Mouse (Mus musculus) urinary bladder, postnatal 36 days (tissue): Measurements from ENCODE around the gene Mknk2.

Source experiments
- DNase-seq, 2 experiments: peaks; one replicate each; pipeline ENCODE4 v3.0.0; 2022; ENCODE audit warnings: low spot score in 2 of 2, mixed read lengths in 1 of 2

Gene Mknk2

DNA sequence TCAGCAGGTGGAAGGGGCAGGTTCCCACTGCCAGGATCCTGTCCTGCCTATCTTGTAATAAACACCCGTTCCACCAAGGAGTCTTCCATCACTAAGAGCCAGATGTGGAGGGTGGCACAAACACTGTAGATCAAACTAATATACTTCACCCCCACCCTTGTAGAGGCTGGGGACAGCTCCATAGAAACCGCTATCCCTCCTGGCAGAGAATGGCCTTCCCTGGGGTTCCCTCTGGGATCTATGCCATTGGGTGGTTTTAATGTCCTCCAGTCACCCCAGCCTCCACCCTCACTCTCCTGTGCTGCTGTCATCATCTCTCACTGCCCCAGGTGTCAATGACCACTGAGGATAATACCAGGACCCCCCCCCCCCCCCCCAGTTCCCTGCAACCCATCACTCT is 7.4 kb downstream of the Mknk2 start:
- DNase-seq = no peak

DNA sequence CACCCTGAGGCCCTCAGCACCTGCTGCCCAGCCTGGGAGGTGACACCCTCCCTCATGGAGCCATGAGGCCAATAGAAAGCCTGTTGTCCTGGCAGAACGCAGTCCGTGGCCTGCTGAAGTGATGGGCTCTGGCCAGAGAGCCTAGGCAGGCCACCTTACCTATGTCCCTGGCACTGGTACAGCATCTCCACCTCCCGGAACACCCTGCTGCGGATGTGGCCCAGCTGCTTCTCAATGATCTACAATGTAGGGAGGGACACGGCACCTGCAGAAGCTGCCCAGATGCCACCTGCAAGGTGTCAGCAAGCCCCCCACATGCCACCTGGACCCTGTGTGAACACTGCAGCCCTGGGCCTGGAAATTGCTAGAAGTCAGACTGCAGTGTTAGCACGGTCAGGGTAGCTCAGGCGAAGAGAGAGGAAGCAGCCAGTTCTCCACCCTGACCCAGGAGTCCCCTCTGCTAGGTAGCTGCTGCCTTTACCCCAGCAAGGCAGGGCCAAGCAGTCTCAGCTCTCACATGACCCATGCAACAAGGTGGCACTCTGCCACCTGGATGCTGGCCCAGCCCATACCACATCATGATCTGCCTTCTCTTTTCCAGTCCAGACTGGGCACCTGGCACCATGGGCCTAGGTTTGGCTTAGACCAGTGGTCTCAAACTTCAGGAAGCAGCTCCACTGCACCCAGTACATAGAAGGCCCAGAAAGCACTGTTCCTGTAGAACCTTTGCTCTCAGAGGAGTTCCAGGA is 8.0 kb downstream of the Mknk2 start:
- DNase-seq = peak in 1 of 2 experiments; percentile 87

DNA sequence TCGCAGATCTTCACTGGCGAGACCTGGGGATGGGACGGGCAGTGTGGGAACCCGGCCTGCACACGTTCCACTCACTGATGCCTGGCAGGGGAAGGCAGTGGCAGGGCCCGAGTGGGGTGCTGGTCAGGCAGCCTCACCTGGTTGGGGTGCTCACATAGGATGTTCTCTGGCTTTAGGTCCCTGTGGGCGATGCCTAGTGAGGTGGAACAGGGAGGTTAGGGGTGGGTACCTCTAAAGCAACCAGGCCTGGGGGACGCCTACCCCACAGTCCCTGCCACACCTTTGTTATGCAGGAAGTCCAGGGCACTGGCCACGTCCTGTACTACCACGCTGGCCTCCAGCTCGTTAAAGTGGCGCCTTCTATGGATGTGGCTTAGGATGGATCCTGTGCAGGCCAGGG is 8.9 kb downstream of the Mknk2 start:
- DNase-seq = no peak

DNA sequence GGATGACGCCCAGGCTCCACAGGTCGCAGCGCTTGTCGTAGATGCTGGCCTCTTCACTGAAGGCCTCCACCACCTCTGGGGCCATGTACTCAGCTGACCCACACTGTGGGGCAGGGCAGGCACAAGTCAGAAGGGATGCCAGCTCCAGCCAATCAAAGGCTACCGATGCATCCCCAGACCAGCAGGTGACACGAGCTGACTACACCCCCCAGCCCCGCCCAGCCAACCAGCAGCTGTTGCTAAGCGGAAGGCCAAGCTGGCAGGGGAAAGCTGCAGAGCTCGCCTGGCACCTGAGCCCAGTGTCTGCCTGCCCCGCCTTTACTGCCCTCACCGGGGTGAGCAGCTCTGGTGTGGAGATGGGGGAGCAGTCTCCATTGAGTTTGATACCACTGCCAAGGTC is 9.3 kb downstream of the Mknk2 start:
- peak in 1 of 2 experiments; percentile 82 for DNase-seq

DNA sequence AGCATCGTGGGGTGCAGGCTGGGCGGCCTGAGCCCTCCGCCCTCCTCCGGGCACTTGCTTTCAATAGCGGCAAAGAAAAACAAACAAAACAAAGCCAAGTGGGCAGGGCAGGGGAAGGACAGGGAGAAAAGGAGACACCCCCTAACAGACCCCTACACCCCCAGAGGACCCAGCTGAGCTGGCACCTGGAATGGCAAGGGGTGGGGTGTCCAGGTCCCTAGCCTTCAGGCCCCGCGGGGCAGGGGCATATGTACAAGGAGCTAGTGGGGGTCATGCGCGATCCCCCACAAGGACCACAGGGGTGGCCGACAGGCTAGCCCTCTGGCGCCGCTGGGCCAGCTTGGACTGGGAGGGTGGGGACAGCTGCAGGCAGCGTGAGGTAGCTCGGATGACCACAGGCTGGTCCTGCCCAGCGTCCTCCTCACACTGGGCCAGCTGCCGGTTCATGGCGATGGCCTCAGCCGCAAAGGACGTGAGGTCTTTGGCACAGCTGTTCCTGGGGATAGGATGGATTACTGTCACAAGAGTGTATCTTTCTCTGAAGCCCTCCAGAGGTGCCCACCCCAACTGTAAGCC is 11.0 kb downstream of the Mknk2 start:
- DNase-seq = no peak

DNA sequence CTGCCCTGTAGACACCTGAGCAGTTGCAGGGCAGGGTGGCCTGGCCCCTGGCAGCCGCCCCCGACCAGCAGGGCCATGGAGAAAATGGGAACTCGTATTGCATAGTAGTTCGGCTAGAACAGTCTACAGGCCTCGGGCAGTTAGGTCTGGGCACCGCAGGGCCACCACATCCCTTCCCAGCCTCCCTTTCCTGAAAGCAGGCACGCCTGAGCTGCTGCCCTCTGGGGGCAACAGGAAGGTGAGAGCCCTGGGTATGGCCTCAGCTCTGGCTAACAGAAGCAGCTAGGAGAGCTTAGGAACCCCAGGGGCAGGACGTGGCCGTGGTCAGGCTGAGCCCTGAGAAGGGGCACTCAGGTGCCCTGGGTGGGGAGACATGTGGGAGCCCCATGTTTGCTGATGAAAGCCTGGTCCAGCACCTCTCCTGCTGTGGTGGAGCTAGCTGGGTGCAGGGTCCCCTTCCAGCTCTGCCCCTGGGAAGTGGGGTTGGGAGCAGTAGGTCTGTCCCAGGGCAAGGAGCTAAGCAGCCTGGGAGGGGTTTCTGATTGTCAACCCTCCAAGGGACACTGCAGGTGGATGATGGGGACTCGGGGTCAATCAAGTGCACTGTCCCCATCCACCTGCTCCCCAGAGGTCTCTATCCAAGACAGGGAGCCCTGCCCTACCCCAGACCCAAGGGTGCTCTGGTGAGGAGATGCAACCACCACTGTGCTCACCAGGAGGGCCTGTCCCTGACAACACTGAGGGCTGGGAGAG is 11.8 kb downstream of the Mknk2 start:
- no peak for DNase-seq

DNA sequence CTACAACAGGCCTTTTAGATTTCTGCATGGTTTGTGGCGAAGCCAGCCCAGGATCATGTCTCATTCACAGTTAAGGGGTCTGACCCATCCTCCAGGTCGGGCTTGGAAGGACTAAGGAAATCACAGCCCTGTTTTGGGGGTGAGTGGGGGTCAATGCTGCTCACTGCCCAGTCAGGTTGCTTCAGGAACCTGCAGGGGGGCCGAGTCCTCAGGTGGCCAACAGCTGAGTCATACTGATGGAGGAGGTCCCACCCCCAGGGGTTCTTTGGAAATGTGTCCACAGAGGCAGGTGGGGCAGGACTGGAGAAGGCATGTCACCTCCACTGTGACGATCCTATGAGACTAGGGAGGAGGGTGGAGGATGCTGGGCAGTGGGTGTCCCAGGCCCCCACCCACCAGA is 12.5 kb downstream of the Mknk2 start:
- DNase-seq = peak in 1 of 2 experiments; percentile 57

DNA sequence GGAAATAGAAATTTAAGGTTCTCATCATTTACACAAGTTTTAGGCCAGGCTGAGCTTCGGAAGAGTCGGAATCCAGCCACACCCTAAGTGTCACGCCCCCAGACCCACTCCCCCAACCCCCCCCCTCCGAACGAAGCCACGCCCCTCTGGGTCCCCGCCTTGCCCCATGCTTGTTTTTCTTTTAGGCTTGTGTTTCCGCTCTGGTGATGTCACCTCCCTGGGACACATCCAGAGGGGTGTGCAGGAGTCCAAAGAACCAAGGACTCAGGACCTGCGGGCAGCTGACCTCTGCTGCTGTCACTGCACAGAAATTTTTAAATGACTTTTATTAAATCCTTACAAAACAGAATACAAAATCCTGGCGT is 12.9 kb downstream of the Mknk2 start:
- peak in 1 of 2 experiments; percentile 85 for DNase-seq

DNA sequence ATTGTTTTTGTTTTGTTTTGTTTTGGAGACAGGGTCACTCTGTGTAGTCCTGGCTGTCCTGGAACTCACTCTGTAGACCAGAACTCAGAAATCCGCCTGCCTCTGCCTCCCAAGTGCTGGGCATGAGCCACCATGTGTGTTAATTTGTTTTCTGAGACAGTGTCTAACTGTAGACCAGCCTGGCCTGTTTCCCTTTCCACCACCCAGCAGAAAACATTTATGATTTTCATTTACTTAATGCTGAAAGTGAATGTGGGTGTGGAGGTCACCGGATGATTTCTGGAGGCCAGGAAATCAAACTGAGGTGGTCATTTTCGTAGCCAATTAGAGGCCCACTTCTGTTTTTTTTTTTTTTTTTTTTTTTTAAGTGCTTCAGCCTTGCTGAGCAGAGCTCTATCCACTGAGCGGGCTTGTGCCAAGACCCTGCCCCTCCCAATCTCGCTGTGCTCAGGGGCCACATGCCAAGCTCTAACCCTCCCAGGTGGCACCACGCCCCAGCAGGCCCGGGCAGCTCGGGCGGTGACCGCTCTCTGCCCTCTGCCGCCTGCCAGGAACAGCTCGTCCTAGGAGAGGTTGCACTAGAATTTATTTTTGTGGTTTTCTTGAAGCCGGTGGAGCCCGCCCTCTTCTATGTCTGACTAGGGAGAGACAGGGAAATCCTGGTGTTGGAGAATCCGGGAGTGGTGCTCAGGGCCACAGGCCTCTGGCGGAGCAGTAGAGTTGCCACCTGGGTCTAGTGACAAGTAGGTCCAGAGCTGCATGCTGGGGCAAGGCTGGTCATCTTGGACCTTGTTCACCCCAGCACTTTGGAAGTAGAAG is 13.5 kb downstream of the Mknk2 start:
- peak; percentile 91 to 96 for DNase-seq

DNA sequence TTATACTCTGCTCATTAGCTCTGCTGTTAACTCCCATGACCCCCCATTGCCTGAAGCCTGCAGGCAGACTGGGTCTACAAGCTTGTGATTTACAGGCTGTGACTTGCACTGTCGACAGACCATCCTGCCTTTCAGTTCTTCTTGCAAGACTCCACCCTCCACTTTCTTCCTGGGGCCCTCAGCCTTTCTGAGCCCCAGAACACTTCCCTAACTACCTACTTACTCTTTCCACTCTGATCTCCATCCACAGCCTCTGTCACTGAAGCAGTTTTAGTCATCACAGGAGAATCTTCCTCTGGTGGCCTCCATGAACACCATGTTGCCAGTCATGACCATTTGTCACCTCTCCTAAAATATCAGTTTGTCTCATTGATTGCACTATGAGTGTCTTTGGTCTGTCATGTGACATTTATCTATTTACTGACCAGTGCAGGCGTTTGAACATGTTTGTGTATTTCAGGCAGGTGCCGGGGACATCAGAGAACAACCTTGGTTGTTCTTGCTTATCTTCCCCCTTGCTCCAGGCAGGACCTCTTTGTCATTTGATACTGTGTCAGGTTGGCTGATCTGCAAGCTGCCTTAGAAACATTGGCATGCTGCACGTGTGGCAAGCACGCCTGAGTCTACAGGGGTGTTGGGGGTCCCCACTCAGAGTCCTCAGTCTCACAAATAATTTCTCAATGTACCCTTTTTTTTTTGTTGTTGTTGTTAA is 14.3 kb downstream of the Mknk2 start:
- no peak for DNase-seq

DNA sequence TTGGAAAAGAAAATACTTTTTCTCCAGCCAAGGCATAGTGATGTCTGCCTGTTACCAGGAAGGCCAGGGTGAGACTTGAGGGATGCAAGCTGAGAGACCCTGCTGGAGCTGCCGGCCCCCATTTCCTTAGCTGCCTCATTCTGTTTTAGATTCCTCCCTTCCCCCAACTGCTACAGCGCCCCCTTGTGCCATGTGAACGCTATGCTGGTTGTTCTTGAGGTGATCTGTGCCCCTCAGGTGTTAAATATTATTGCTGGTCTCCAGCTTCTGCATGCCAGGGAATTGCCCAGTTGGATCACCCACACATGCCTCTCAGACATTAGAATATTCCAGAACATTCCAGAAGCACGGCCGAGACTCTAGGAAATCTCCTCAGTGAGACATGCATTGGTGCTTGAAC is 16.8 kb downstream of the Mknk2 start:
- DNase-seq = peak in 1 of 2 experiments; percentile 46

DNA sequence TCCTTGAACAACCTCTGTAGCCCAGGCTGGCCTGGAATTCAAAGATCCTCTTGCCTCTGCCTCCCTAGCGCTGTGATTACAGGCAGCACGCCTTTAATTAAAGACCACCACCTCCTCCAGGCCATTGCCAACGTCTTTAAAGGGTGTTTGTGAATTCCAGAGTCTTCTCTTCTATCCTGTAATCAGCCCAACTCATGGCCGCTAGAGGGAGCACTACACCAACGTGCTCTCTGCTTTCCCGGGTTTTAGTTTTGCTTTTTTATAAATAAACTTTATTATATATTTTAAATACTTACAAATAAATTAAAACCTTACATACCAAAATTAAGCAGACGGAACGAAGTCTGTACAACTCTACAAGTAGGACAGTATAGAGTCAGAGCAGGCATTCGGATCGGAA is 18.7 kb downstream of the Mknk2 start:
- DNase-seq = peak in 1 of 2 experiments; percentile 73

DNA sequence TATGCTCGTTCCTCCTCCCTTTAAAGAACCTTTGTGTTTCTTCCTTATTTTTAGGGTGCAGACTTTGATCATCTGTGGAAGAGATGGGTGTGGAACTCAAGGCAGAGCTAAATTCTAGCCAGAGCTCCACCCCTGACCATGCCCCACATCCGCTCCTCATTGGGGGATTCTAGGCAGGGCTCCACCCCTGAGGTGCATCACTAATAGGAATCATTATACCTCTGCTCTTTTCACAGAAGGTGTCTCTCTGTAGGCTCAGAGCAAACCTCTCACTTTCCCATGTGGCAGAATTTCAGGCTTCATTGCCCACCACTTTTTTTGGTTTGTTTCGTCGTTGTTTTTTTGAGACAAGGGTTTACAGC is 19.1 kb downstream of the Mknk2 start:
- DNase-seq = no peak

DNA sequence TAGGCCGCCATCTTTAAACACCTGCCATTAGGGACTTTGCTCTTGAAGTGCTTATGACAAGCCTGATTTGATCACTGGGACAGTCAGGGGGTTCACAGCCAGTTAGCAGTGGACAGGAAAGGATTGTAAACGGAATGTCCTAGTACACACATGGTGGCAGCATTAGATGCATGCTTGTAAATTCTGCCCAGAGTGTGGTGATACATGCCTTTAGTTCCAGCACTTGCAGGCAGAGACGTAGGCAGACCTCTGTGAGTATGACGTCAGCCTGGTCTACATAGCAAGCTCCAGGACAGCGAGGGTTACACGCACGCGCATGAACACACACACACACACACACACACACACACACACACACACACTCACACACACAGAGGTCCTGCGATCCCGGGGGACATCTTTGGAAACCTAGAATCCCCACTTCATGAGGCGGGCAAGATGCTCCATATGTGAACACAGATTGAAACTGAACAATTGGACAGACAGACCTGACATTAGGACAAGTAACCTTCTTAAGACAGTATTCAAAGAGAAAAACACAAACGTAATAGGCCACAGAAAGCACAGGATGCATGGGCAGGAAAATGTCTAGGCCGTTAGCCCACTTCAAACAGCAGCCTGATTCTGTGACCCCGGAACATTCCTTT is 19.6 kb downstream of the Mknk2 start:
- DNase-seq = no peak

DNA sequence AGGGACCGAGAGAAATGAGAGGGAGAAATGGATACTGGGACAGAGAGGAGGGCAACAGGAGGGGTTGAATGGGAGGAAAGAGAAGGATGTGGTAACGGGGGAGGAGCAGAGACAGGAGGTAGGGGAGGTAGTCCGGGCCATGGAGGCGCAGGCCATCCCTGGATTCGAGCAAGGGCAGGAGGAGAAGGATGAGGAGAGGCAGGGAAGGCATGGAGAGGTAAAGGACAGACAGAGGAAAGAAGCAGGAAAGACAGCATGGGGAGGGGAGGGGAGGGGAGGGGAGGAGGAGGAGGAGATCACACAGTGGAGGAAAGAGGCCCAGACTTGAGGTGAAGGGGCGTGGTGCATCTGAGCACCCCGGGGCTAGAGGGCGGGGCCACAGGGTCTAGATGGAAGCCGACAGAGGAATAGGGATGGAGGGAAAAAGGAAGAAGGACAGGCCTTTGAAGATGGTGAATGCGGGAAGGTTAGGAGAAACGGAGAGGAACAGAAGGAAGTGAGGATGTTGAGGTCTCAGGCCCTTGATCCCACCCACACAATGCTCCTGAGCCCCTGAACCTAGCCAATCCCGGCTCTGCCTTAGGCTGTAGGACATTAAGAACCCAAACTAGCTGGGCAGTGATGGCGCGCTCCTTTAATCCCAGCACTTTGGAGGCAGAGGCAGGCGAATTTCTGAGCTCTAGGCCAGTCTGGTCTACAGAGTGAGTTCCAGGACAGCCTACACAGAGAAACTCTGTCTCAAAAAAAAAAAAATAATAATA is 20.9 kb downstream of the Mknk2 start, which contains the start of gene Btbd2:
TSS of gene Btbd2 (minus strand) at position 209 of the 761 bp plus-strand sequence.
- DNase-seq = no peak

DNA sequence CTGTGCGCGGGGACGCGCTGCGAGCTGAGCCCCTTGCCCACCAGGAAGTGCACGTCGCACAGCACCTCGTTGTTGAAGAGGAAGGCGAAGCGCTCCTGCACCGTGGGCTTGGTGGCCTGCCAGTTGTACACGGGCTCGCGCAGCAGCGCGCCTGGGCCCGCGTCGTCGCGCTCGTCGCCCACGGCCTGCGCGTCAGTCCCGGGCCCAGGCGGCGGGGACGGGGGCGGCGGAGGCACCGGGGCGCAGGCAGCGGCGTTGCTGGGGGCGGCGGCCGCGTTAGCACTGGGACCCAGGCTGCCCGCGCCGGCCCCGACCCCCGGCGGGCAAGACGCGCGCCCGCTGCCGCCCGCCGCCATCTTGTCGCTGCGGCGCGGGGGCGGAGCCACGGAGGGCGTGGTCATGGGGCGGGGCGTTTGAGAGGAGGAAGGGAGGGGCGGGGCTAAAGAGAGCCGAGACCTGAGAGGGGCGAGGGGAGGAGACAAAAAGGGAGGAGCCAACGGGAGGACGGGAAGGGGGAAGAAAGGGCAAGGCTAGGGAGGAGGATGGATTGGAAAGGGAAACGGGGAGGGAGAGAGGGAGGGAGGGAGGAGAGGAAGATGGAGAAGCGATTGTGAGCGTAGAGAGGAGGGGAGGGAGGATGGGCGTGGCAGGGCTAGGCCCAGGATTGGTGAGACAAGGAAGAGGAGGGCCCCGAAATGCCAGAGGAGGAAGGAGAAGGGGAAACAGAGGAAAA is 21.6 kb downstream of the Mknk2 start:
- peak; percentile 90 to 96 for DNase-seq

DNA sequence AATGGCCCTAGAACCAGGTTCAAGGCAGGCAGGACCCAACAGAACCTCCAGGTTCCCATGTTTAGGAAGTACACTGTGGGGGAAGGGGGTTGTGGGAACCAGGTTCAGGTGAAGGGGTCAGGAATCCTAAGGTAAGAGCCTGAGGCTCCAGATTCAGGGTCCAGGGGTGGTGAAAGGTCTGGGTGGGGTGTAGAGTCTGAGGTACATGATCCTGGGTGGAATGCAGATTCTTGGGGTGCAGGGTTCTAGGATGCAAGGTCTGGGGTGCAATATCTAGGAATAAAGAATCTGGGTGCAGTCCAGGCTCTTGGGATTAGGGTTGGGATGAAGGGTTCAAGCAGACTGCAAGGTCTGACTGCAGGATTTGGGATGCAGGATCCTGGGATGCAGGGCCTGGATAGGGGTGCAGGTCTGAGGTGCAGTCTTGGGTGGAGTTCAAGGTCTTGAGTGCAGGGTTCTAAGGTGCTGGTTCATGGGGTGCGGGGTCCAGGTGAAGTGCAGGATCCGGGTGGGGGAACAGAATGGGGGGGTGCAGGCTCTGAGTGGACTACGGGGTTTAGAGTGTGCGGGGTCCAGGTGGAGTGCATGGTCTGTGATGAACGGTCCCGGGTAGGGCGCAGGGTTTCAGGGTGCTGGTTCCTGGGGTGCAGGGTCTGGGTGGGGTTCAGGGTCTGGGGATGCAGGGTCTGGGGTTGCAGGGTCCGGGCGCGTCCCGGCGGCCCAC is 22.3 kb downstream of the Mknk2 start:
- DNase-seq = no peak

DNA sequence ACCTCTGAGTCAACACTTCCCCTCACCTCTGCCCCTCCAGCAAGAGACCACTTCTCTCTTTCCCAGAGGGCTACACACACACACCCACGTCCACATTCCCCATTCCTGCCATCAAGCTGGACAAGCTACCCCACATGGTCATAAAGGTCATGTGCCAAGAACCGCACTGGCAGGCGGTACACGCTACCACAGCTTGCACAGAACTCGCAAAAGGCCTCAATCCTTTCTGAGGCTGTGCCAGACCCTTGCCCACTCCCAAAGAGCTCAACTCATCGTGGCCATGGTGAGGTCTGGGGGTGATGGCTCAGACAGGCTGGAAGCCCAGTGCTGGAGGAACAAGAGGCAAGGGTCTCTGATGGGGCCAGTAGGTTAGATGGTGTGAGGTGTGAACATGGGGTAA is 23.0 kb downstream of the Mknk2 start:
- no peak for DNase-seq
